8 mouse cellular contexts compared by ENCODE assay signal in the genomic region with DNA sequence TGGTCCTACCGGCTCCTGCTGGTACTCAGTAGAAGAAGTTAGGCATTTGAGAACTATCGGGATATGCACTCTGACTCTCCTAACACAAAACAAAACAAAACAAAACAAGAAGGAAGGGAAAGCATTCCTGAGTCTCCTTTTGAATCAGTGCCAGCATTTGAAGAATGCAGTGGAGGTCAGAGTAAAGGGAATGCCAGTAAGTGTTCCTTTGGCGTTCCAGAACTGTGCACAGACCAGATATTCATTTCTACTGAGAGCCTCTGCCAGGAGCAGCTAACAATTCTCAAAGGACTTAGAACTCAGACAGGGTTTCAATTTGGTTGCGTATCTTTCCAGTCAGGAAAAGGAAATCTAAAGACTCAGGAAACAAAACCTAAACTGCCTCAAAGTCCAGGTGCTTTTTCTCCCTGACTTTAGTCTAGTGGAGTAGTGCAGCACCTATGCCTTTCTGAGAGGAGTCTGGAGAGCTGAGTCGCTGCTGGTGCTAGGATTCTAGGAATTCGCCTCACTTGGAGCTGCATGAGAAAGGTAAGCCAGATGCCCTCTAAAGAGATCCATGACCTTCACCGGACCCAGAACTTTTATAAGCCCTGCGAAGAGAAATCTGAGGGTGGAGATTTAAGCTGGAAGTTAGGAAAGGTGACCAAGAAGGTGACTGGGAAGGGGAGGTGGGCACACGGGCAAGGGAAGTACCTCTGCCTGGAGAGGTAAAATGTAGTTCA. TPM values are rescaled to one million over a fixed set of nuclear protein-coding genes. Genes with fewer than 3 reads are reported as not detected.
DNase-seq lines count a peak whose midpoint lies in the region; ATAC-seq lines count a peak whose summit lies in the region.

A gene (plus strand): TSS at position 117 of the 722 bp plus-strand sequence.

- no peaks in the 10 kb centered on the region for H3K27me3 ChIP-seq in midbrain, embryonic 14.5 days (ENCODE audit: control insufficient read depth, insufficient read depth, low read length)
- no peaks in the 10 kb centered on the region for H3K27me3 ChIP-seq in midbrain, embryonic 13.5 days

- H3K9me3 ChIP-seq in midbrain, embryonic 14.5 days (ENCODE audit: control insufficient read depth, low read length), result no peaks in the 10 kb centered on the region
- no peaks in the 10 kb centered on the region for H3K9me3 ChIP-seq in midbrain, embryonic 13.5 days

- no peak within 1 kb of the TSS for H3K4me2 ChIP-seq in midbrain, embryonic 14.5 days (ENCODE audit: low read length)
- H3K4me2 ChIP-seq in midbrain, embryonic 13.5 days (replicated peaks), result no peak within 1 kb of the TSS

- WGBS in midbrain, embryonic 14.5 days, result 82% methylated on average over 9 of the region's 9 CpGs
- 77% methylated on average over 9 of the region's 9 CpGs for WGBS in midbrain, embryonic 13.5 days

- H3K4me3 ChIP-seq in midbrain, embryonic 14.5 days (replicated peaks; ENCODE audit: low read depth, low read length), result no peak within 1 kb of the TSS
- H3K4me3 ChIP-seq in midbrain, embryonic 13.5 days (replicated peaks), result no peak within 1 kb of the TSS

- no peak for ATAC-seq in midbrain, embryonic 14.5 days (ENCODE audit: low FRiP score, low TSS enrichment)
- no peak for ATAC-seq in midbrain, embryonic 13.5 days
- no peak for ATAC-seq in CD4-positive, CD25-positive, alpha-beta regulatory T cell, adult 4 months

- peak; percentile 19 for DNase-seq in midbrain, embryonic 14.5 days
- DNase-seq in heart, adult 18-20 months, result peak; percentile 74 to 84
- DNase-seq in kidney, postnatal 10 days, result peak; percentile 61
- peak; percentile 26 for DNase-seq in testis, postnatal 14 days (ENCODE audit: low spot score)
- DNase-seq in frontal cortex, adult 2 months (ENCODE audit: extremely low spot score in 1 of 2, low spot score in 1 of 2), result no peak
- no peak for DNase-seq in left cerebral cortex, adult 11 months (ENCODE audit: low spot score)

- no peaks in the 10 kb centered on the region for H3K36me3 ChIP-seq in midbrain, embryonic 14.5 days (ENCODE audit: control insufficient read depth, insufficient read depth, low read length)
- H3K36me3 ChIP-seq in midbrain, embryonic 13.5 days, result 0 out of 2 replicates have a peak, but pooled peaks cover 2% of the 10 kb centered on the region

- H3K27ac ChIP-seq in midbrain, embryonic 14.5 days (replicated peaks; ENCODE audit: low read depth, low read length), result no peak within 1 kb of the TSS
- no peak within 1 kb of the TSS for H3K27ac ChIP-seq in midbrain, embryonic 13.5 days

- no peaks in the 10 kb centered on the region for H3K4me1 ChIP-seq in midbrain, embryonic 14.5 days (ENCODE audit: control insufficient read depth, insufficient read depth, low read length)
- H3K4me1 ChIP-seq in midbrain, embryonic 13.5 days (replicated peaks), result no peaks in the 10 kb centered on the region

- no peak within 1 kb of the TSS for H3K9ac ChIP-seq in midbrain, embryonic 14.5 days (replicated peaks; ENCODE audit: low read length)
- H3K9ac ChIP-seq in midbrain, embryonic 13.5 days (replicated peaks), result no peak within 1 kb of the TSS

RNA-seq across cellular contexts. Expression of the gene that starts here (rescaled TPM):
- 0.43 TPM in 1 of 2 replicates, not detected in the other for polyA plus RNA-seq in midbrain, embryonic 14.5 days (2014; fragmentation: Nextera tagmentation; extraction: Ambion mirVana)
- 0.36 and 0.49 TPM in 2 replicates for polyA plus RNA-seq in midbrain, embryonic 13.5 days (2015; fragmentation: Nextera tagmentation; extraction: Ambion mirVana)
- total RNA-seq in heart, adult 18-20 months (2021), result 10 to 100 TPM; 24.2 to 28.6 TPM
- polyA plus RNA-seq in frontal cortex, adult 2 months (2012; rRNA removed), result 4.1 and 4.7 TPM in 2 replicates
- polyA plus RNA-seq in CD4-positive, CD25-positive, alpha-beta regulatory T cell, adult 4 months (2017; shearing (Covaris generic)), result not detected

Comparison
In these comparisons a context has a peak if more than half of its experiments do, and no peak if none do; other contexts are left out.
1. Peak in DNase-seq in midbrain, embryonic 14.5 days; RNA of the gene not detected or under 1 TPM.
2. DNase-seq: peak in heart, adult 18-20 months (2 of 2), kidney, postnatal 10 days (single experiment) and testis, postnatal 14 days (single experiment); none in frontal cortex, adult 2 months (0 of 2) and left cerebral cortex, adult 11 months (single experiment).